Mouse (Mus musculus) cortical plate, adult 2 months (tissue): ENCODE data around the gene Zdhhc14. TPM values are rescaled to one million over a fixed set of nuclear protein-coding genes. Genes with fewer than 3 reads are reported as not detected.

Experiments
- H3K27ac ChIP-seq: fragments of 200-500 bp; 2 replicates; pipeline ENCODE4 v1.5.1; 2012; ENCODE audit warnings: low read length, control low read depth, inconsistent platforms; ENCODE audit not compliant: insufficient read depth
- H3K4me1 ChIP-seq: fragments of 200-500 bp; 2 replicates; pipeline ENCODE4 v1.6.1; 2011; ENCODE audit warnings: low read length; ENCODE audit not compliant: control insufficient read depth, insufficient read depth
- H3K4me3 ChIP-seq: fragments of 200-500 bp; 2 replicates; pipeline ENCODE4 v1.5.1; 2011; ENCODE audit warnings: mild to moderate bottlenecking, low read length, control low read depth; ENCODE audit not compliant: insufficient read depth
- CTCF ChIP-seq: fragments of 200-500 bp; IDR thresholded peaks from 2 replicates; pipeline ENCODE4 v1.5.1; 2011; ENCODE audit warnings: mild to moderate bottlenecking, control low read depth, low read length; ENCODE audit not compliant: insufficient read depth; ENCODE audit errors: extremely low read depth
- POLR2A ChIP-seq: fragments of 200-500 bp; IDR thresholded peaks from 2 replicates; pipeline ENCODE4 v1.6.1; 2011; ENCODE audit warnings: mild to moderate bottlenecking, low read length, control low read depth; ENCODE audit not compliant: insufficient read depth; ENCODE audit errors: extremely low read depth
- polyA plus RNA-seq: library from polyadenylated mRNA; depleted of rRNA; stranded (reverse); fragments of >200 nt; gene quantifications from 2 replicates; pipeline ENCODE4 v1.2.3, GENCODE M21; 2012; rRNA removed

Zdhhc14 gene
- 13.0 and 15.1 TPM in 2 replicates for polyA plus RNA-seq

GRCm38 (mm10) chr17:5491801-5492745 is at the start of gene Zdhhc14:
Zdhhc14 (plus strand) TSS chr17:5492557.
- TF ChIP-seq CTCF (no peak), POLR2A (peak; percentile 84)
- peak within 1 kb of the TSS; percentile 81 for H3K4me3 ChIP-seq
- no peaks in the 10 kb centered on the region for H3K4me1 ChIP-seq
- peak within 1 kb of the TSS; percentile 78 for H3K27ac ChIP-seq

- no peak overlapping the region for H3K27ac ChIP-seq
- no peak overlapping the region for H3K4me3 ChIP-seq
- no peak for TF ChIP-seq POLR2A
- no peaks in the 10 kb centered on the region; the same call in 1 of the 2 replicates for H3K4me1 ChIP-seq
Measured at GRCm38 (mm10) chr17:5443260-5443659, 49.1 kb upstream of the Zdhhc14 start.

GRCm38 (mm10) chr17:5443751-5444150 is 48.6 kb upstream of the Zdhhc14 start:
- Histone ChIP-seq H3K4me1 (no peaks in the 10 kb centered on the region; the same call in 1 of the 2 replicates), H3K4me3 (no peak overlapping the region), H3K27ac (no peak overlapping the region)
- TF ChIP-seq CTCF (no peak), POLR2A (no peak)

- Histone ChIP-seq H3K27ac (no peak overlapping the region), H3K4me3 (no peak overlapping the region), H3K4me1 (no peaks in the 10 kb centered on the region; the same call in 1 of the 2 replicates)
- TF ChIP-seq POLR2A: no peak
- TF ChIP-seq CTCF: no peak
Measured at GRCm38 (mm10) chr17:5453657-5454056, 38.7 kb upstream of the Zdhhc14 start.

GRCm38 (mm10) chr17:5463912-5464311 is 28.4 kb upstream of the Zdhhc14 start:
- H3K4me1 ChIP-seq: no peaks in the 10 kb centered on the region
- H3K27ac ChIP-seq: no peak overlapping the region
- H3K4me3 ChIP-seq: no peak overlapping the region
- no peak for TF ChIP-seq CTCF
- no peak for TF ChIP-seq POLR2A

GRCm38 (mm10) chr17:5466736-5467135 is 25.6 kb upstream of the Zdhhc14 start:
- no peak overlapping the region for H3K4me3 ChIP-seq
- TF ChIP-seq CTCF: no peak
- TF ChIP-seq POLR2A: no peak
- no peak overlapping the region for H3K27ac ChIP-seq
- H3K4me1 ChIP-seq: no peaks in the 10 kb centered on the region

GRCm38 (mm10) chr17:5467177-5467576 is 25.2 kb upstream of the Zdhhc14 start:
- Histone ChIP-seq H3K4me3 (no peak overlapping the region), H3K4me1 (no peaks in the 10 kb centered on the region), H3K27ac (no peak overlapping the region)
- TF ChIP-seq POLR2A (no peak), CTCF (no peak)

- H3K27ac ChIP-seq: no peak overlapping the region
- H3K4me3 ChIP-seq: no peak overlapping the region
- H3K4me1 ChIP-seq: no peaks in the 10 kb centered on the region
- TF ChIP-seq CTCF (no peak), POLR2A (no peak)
Measured at GRCm38 (mm10) chr17:5472268-5472667, 20.1 kb upstream of the Zdhhc14 start.

- Histone ChIP-seq H3K4me3 (no peak overlapping the region), H3K27ac (no peak overlapping the region)
- TF ChIP-seq POLR2A (no peak), CTCF (no peak)
Measured at GRCm38 (mm10) chr17:5475960-5476725, 16.2 kb upstream of the Zdhhc14 start.

GRCm38 (mm10) chr17:5483456-5483855 is 8.9 kb upstream of the Zdhhc14 start:
- TF ChIP-seq CTCF (no peak), POLR2A (no peak)
- H3K4me3 ChIP-seq: no peak overlapping the region
- no peaks in the 10 kb centered on the region for H3K4me1 ChIP-seq
- no peak overlapping the region for H3K27ac ChIP-seq

More at GRCm38 (mm10) chr17:5475960-5476725, 16.2 kb upstream of the Zdhhc14 start:
- no peaks in the 10 kb centered on the region for H3K4me1 ChIP-seq
